Mouse (Mus musculus) cerebellum, adult 9-11 months (tissue): Measurements from ENCODE around the gene Tdrd9.

Experiments used
- DNase-seq: peaks from one replicate; pipeline ENCODE4 v3.0.0; 2022

Gene Tdrd9

GRCm38 (mm10) chr12:112109701-112110100 is 138.3 kb downstream of the Tdrd9 start:
- DNase-seq: no peak

DNA sequence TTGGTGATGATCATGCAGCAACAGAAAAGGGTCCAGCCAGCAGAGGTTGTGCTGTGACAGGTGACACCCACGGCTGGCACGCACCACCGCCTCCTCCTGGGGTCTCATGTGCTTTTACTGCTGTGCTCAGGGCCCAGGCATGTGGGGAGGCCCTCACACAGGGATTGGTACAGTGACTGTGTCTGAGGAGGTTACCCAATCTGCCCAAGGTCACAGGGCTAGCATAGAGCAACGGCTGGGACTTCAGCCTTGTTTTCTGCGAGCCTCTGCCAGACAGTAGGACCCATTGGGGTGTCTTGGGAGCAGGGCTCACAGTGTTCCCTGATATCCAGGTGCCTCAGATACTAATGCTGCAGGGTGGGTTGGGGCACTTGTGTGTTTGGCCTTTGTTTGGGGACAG is 140.0 kb downstream of the Tdrd9 start:
- DNase-seq: no peak

- no peak for DNase-seq
Measured at GRCm38 (mm10) chr12:112112235-112112634, 140.9 kb downstream of the Tdrd9 start.

DNA sequence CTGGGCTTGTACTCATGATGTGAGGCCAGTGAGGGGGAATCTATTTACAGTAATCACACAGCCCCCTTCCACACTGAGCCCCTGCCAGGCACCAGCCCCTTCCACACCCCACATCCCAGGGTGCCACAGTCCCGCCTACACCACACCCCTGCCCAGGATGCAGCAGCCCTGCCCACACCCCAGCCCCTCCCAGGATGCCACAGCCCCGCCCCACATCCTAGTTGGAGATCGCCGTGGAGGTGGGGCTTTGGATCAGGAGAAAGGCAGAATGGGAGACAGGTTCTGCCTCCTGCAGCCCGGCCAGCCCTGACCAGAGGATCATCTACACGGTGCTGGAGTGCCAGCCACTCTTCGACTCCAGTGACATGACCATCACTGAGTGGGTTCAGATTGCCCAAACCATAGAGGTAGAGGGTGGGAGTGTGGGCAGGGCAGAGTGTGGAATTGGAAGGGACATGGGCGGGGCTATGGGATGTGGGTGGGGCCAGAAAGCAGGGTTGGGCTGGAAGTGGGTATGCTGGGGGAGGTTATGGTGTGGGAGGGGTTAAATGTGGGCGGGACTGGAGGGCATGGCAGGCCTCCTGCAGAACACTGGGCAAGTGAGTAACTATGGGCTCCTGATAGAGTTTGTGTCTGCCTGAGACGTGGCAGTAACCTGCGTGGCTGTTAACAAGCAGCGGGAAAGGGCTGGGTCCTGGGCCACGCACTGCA is 141.5 kb downstream of the Tdrd9 start:
- DNase-seq: no peak

DNA sequence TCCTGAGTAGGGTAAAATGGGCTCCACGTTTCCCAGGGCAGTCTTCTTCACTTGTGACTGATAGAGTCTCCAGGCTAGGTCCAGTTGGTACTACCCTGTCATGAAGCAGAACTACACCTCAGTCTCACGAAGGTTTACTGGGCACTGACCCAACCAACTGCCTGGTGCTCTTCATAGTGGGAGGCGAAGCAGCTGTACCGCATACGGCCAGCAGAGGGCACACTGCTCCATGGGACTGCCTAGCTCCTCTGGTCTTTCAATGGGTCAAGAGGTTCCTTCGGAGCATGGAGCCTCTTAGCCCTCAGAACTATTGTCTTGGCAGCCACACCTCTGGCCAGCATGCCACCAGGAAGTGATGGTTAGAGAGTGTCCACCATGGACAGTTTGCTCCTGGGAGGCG is 142.4 kb downstream of the Tdrd9 start:
- DNase-seq: peak; percentile 68

DNA sequence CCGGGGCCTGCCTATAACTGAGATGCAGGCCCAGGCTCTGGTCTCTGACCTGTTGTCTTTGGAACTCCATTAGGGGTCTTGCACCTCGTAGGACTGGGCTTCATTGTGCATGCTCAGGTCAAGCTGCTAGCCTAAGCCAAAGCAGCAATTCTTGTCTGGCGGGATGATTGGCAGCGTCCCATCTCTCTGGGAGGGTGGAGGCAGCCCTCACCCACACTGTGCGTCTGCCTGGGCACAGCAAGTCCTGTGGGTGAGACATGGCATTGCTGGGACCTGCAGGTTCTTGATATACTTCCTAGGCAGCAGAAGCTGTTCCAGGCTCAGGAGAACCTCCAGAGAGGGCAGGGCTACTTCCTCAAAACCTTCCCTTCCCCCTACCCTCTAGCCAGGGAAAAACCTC is 145.6 kb downstream of the Tdrd9 start:
- no peak for DNase-seq

- DNase-seq: no peak
Measured at GRCm38 (mm10) chr12:112117649-112118048, 146.3 kb downstream of the Tdrd9 start.
